Mouse (Mus musculus): ENCODE measurements around the gene Plin2. TPM values are rescaled to one million over a fixed set of nuclear protein-coding genes. Genes with fewer than 3 reads are reported as not detected.

The Plin2 gene
- polyA plus RNA-seq, 1 experiment, result 107 TPM

GRCm38 (mm10) chr4:86612289-86612620 is 57.6 kb downstream of the Plin2 start:
- DNase-seq, result no peak
- peak overlapping the region; percentile 19; the same call in 1 of the 2 replicates for H3K27ac ChIP-seq (ENCODE audit: control insufficient read depth, insufficient read depth, low read length)
- H3K27me3 ChIP-seq (ENCODE audit: control insufficient read depth, insufficient read depth, low read length), result no peaks in the 10 kb centered on the region
- TF ChIP-seq POLR2A (IDR thresholded peaks at IDR 0.05; ENCODE audit: control insufficient read depth, extremely low read depth, insufficient read depth, low read length, poor library complexity) (no peak), CTCF (IDR thresholded peaks at IDR 0.05; ENCODE audit: borderline replicate concordance, control insufficient read depth, extremely low read depth, insufficient read depth, low read length, poor library complexity) (no peak)
- H3K4me3 ChIP-seq (ENCODE audit: control insufficient read depth, insufficient read depth, low read length), result no peak overlapping the region
- WGBS, result 38% methylated on average over 8 of the region's 8 CpGs
- H3K4me1 ChIP-seq (replicated peaks; ENCODE audit: control insufficient read depth, insufficient read depth, low read length), result peaks cover 6% of the 10 kb centered on the region
- H3K36me3 ChIP-seq (ENCODE audit: control insufficient read depth, insufficient read depth, low read length), result no peaks in the 10 kb centered on the region

DNA sequence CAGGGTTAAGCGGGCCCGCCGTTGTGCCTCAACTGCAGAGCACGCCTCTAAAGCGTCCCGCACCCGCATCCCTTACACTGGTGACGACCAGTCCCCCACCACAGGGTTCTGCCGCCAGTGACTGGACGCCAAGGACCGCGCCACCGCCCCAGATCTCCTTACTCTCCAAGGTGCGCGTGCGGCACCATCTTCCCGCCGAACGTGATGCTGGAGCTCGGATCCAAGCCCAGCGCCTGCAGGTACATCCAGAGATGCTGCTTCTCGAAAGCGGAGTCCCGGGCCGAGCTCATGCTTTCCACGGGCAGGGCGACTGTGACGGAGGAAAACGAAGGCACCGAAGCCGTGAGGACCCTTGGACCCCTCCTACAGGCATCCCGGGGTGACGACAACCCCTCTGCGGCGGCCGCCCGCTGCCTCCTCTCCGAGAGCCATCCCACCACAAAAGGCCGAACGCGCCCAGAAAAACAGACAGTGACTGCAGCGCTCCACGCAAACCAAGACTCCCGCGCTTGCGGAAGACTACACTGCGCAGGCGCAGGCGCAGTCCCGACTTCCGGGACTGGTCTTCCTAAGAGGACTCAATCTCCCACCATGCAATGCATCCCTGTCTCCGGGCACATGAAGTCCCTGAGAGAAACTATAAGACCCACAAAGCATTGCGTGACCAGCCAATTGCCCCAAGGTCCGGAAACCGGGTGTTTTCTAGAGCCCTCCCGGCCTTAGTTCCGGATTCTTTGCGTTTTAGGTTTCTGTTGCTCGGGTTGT is 58.2 kb downstream of the Plin2 start, which contains the start of gene Haus6:
Gene Haus6 (minus strand): TSS at position 532 of the 765 bp plus-strand sequence.
- DNase-seq, result peak; percentile 88
- Histone ChIP-seq H3K27me3 (ENCODE audit: control insufficient read depth, insufficient read depth, low read length) (no peaks in the 10 kb centered on the region), H3K36me3 (ENCODE audit: control insufficient read depth, insufficient read depth, low read length) (no peaks in the 10 kb centered on the region), H3K4me1 (replicated peaks; ENCODE audit: control insufficient read depth, insufficient read depth, low read length) (peaks cover 6% of the 10 kb centered on the region), H3K27ac (ENCODE audit: control insufficient read depth, insufficient read depth, low read length) (peak within 1 kb of the TSS; percentile 19; the same call in 1 of the 2 replicates), H3K4me3 (ENCODE audit: control insufficient read depth, insufficient read depth, low read length) (peak within 1 kb of the TSS; percentile 69)
- TF ChIP-seq CTCF (IDR thresholded peaks at IDR 0.05; ENCODE audit: borderline replicate concordance, control insufficient read depth, extremely low read depth, insufficient read depth, low read length, poor library complexity), result no peak
- peak; percentile 67 for TF ChIP-seq POLR2A (IDR thresholded peaks at IDR 0.05; ENCODE audit: control insufficient read depth, extremely low read depth, insufficient read depth, low read length, poor library complexity)
- under 1% methylated on average over 59 of the region's 59 CpGs for WGBS

Other genes starting within 250 kb of the Plin2 start
- gene Saxo1, start 111.7 kb downstream of the Plin2 start, polyA plus RNA-seq (2012; rRNA removed), result 0.06 and 0.08 TPM in 2 replicates
- gene Rraga, start 94.4 kb downstream of the Plin2 start, polyA plus RNA-seq (2012; rRNA removed), result 32.6 and 49.6 TPM in 2 replicates
- gene Haus6, start 58.0 kb downstream of the Plin2 start, polyA plus RNA-seq (2012; rRNA removed), result 21.7 and 38.2 TPM in 2 replicates
- 10.7 and 13.3 TPM in 2 replicates for gene Dennd4c, start 78.5 kb upstream of the Plin2 start, polyA plus RNA-seq (2012; rRNA removed)
- 826 and 880 TPM in 2 replicates for gene Rps6, start 187.4 kb upstream of the Plin2 start, polyA plus RNA-seq (2012; rRNA removed)
- gene Acer2, start 204.3 kb upstream of the Plin2 start, polyA plus RNA-seq (2012; rRNA removed), result 4.5 and 6.2 TPM in 2 replicates